Comparison of ENCODE assay signal across 25 mouse cellular contexts in genomic region chr15:81006127-81006735, GRCm38 (mm10). TPM values are rescaled to one million over a fixed set of nuclear protein-coding genes. Genes with fewer than 3 reads are reported as not detected.
A peak's percentile ranks its signal among the peaks of the same experiment; 100 is the strongest.
DNase-seq lines count a peak whose midpoint lies in the region; ATAC-seq lines count a peak whose summit lies in the region.
"Had no signal": no experiment of that assay in that cellular context is flagged by ENCODE, and none has a peak within 500 bp of the region (broad histone marks: within the 10 kb centered on the region; RNA-seq: fewer than 3 reads in every experiment).

No protein-coding gene starts in this region.

- no peaks in the 10 kb centered on the region for H3K27me3 ChIP-seq in embryonic facial prominence, embryonic 10.5 days (replicated peaks; ENCODE audit: low read depth, poor library complexity, severe bottlenecking)
- H3K27me3 ChIP-seq in neural tube, embryonic 15.5 days (replicated peaks): no peaks in the 10 kb centered on the region
- H3K27me3 ChIP-seq: forebrain, embryonic 15.5 days; limb, embryonic 12.5 days; lung, embryonic 15.5 days; stomach, embryonic 15.5 days had no signal

- no peak overlapping the region for H3K4me2 ChIP-seq in neural tube, embryonic 15.5 days
- H3K4me2 ChIP-seq: forebrain, embryonic 15.5 days; heart, embryonic 11.5 days; hindbrain, embryonic 14.5 days; limb, embryonic 12.5 days; liver, embryonic 11.5 days; lung, embryonic 15.5 days; midbrain, embryonic 11.5 days; stomach, embryonic 15.5 days had no signal

- H3K9ac ChIP-seq in neural tube, embryonic 15.5 days (replicated peaks): no peak overlapping the region
- H3K9ac ChIP-seq: forebrain, embryonic 15.5 days; hindbrain, embryonic 14.5 days; limb, embryonic 12.5 days; lung, embryonic 15.5 days; stomach, embryonic 15.5 days had no signal

- peak; percentile 45 for DNase-seq in brain, adult 2 months (ENCODE audit: low read depth, low spot score)
- peak; percentile 67 for DNase-seq in cerebellum, adult 11-12 months
- peak; percentile 70 for DNase-seq in cerebellum, adult 9-11 months
- DNase-seq in embryonic facial prominence, embryonic 10.5 days (ENCODE audit: low spot score): no peak
- no peak for DNase-seq in Muller cell, postnatal 12 days (ENCODE audit: inconsistent ontology term)
- DNase-seq in right cerebral cortex, postnatal 14 days: no peak
- DNase-seq: adrenal gland, adult 8-10 months; gastrocnemius, postnatal 25 days; heart, adult 11 months; heart, postnatal 4 days; kidney, adult 9 months; kidney, postnatal 10 days; layer of hippocampus, adult 9-11 months had no signal

- no peak overlapping the region for H3K4me3 ChIP-seq in embryonic facial prominence, embryonic 10.5 days
- H3K4me3 ChIP-seq in neural tube, embryonic 15.5 days (replicated peaks): no peak overlapping the region
- H3K4me3 ChIP-seq: forebrain, embryonic 15.5 days; limb, embryonic 12.5 days; lung, embryonic 15.5 days; stomach, embryonic 15.5 days had no signal

- peaks cover 64% of the 10 kb centered on the region for H3K36me3 ChIP-seq in embryonic facial prominence, embryonic 10.5 days (replicated peaks)
- peaks cover 71% of the 10 kb centered on the region for H3K36me3 ChIP-seq in neural tube, embryonic 15.5 days

- H3K27ac ChIP-seq in embryonic facial prominence, embryonic 10.5 days (replicated peaks): 0 out of 2 replicates have a peak overlapping the region, but pooled peaks have one; percentile 10
- H3K27ac ChIP-seq in neural tube, embryonic 15.5 days (replicated peaks): no peak overlapping the region
- H3K27ac ChIP-seq: forebrain, embryonic 15.5 days; hindbrain, embryonic 14.5 days; limb, embryonic 12.5 days; lung, embryonic 15.5 days; stomach, embryonic 15.5 days had no signal

- 0 out of 2 replicates have a peak, but pooled peaks cover 8% of the 10 kb centered on the region for H3K4me1 ChIP-seq in embryonic facial prominence, embryonic 10.5 days
- no peaks in the 10 kb centered on the region for H3K4me1 ChIP-seq in neural tube, embryonic 15.5 days
- H3K4me1 ChIP-seq: forebrain, embryonic 15.5 days; limb, embryonic 12.5 days; lung, embryonic 15.5 days; stomach, embryonic 15.5 days had no signal

- WGBS in embryonic facial prominence, embryonic 10.5 days: 85% methylated on average over 10 of the region's 10 CpGs
- 85% methylated on average over 10 of the region's 10 CpGs for WGBS in neural tube, embryonic 15.5 days

- no peaks in the 10 kb centered on the region for H3K9me3 ChIP-seq in embryonic facial prominence, embryonic 10.5 days
- H3K9me3 ChIP-seq in neural tube, embryonic 15.5 days (replicated peaks): no peaks in the 10 kb centered on the region
- H3K9me3 ChIP-seq: forebrain, embryonic 15.5 days; limb, embryonic 12.5 days; lung, embryonic 15.5 days; stomach, embryonic 15.5 days had no signal

- no peak for ATAC-seq in neural tube, embryonic 15.5 days (ENCODE audit: low FRiP score)
- ATAC-seq: CD4-positive, CD25-positive, alpha-beta regulatory T cell, adult 4 months; forebrain, embryonic 15.5 days; intestine, postnatal 0 days; midbrain, embryonic 16.5 days had no signal

RNA-seq across cellular contexts. Expression of gene Sgsm3, which starts 28.7 kb away (rescaled TPM):
- 30.8 and 32.0 TPM in 2 replicates for polyA plus RNA-seq in embryonic facial prominence, embryonic 10.5 days (2016; fragmentation: Nextera tagmentation; extraction: Ambion mirVana)
- 71.6 and 79.1 TPM in 2 replicates for polyA plus RNA-seq in neural tube, embryonic 15.5 days (2015; fragmentation: Nextera tagmentation; extraction: Ambion mirVana)

RNA-seq across cellular contexts. Expression of gene Adsl, which starts 57.9 kb away (rescaled TPM):
- polyA plus RNA-seq in embryonic facial prominence, embryonic 10.5 days (2016; fragmentation: Nextera tagmentation; extraction: Ambion mirVana): 215 and 230 TPM in 2 replicates
- 111 and 133 TPM in 2 replicates for polyA plus RNA-seq in neural tube, embryonic 15.5 days (2015; fragmentation: Nextera tagmentation; extraction: Ambion mirVana)

Comparison
In these comparisons a context has a peak if more than half of its experiments do, and no peak if none do; other contexts are left out.
1. DNase-seq: peak in brain, adult 2 months (single experiment), cerebellum, adult 11-12 months (single experiment) and cerebellum, adult 9-11 months (single experiment); none in embryonic facial prominence, embryonic 10.5 days (single experiment), Muller cell, postnatal 12 days (single experiment) and right cerebral cortex, postnatal 14 days (single experiment).